Mouse (Mus musculus) brown adipose tissue, adult 24 weeks (tissue): ENCODE measurements around the gene Vezf1. TPM values are rescaled to one million over a fixed set of nuclear protein-coding genes. Genes with fewer than 3 reads are reported as not detected.

ENCODE experiments used
- H3K27ac ChIP-seq: fragments of 200-500 bp; replicated peaks from 2 replicates; pipeline ENCODE4 v1.5.1; 2012; ENCODE audit warnings: low read depth, mild to moderate bottlenecking, low read length
- H3K4me1 ChIP-seq: fragments of 200-500 bp; 2 replicates; pipeline ENCODE4 v1.6.1; 2012; ENCODE audit warnings: low read length, mixed read lengths; ENCODE audit not compliant: control insufficient read depth, insufficient read depth, insufficient read length
- H3K4me3 ChIP-seq: fragments of 200-500 bp; 2 replicates; pipeline ENCODE4 v1.5.1; 2012; ENCODE audit warnings: low read depth, mild to moderate bottlenecking, low read length, moderate library complexity; ENCODE audit not compliant: insufficient read depth
- polyA plus RNA-seq: library from polyadenylated mRNA; stranded (reverse); fragments of >200 nt; gene quantifications from 2 replicates; pipeline ENCODE4 v1.2.4, GENCODE M21; 2012; ENCODE audit not compliant: missing spikeins, insufficient read depth, insufficient read length

The Vezf1 gene
- polyA plus RNA-seq, 1 experiment: 19.7 TPM

DNA sequence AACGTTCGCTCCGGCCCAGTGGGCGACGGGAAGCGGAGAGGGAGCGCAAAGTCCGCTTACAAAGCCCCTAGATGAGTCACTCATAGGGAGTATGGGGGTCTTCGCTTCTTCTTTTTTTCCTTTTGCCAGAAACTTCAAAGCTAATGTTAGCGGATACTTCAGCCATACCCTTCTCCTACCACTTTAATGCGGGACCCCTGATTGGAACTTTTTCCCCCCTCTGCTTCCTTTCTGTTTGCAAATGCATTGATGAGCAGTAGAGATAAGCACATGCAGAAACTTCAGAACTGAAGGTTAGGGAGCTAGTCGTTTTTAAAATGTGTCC is 1.1 kb downstream of the Vezf1 start:
- peak overlapping the region; percentile 88 for H3K4me3 ChIP-seq
- H3K27ac ChIP-seq: no peak overlapping the region
- H3K4me1 ChIP-seq: peaks cover 5% of the 10 kb centered on the region; the same call in 1 of the 2 replicates

DNA sequence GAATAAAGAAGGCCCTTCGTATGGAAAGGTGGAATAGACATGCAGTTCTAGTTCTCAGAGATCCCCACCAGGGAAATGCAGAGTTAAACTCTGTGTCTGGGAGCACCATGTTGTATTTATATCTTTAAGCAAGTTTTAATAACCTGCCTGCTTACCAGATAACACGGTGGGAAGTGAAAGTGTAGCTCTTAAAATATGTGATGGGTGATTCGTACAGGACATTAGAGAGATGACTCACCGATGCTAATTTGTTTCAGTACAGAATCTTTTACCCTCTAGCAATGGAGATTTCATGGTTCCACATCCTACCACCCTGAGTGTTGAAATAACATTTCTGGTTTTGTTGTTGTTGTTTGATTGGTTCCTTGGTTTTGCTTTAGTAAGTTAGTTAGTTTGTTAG is 2.3 kb downstream of the Vezf1 start:
- no peak overlapping the region for H3K4me3 ChIP-seq
- no peak overlapping the region for H3K27ac ChIP-seq
- peaks cover 5% of the 10 kb centered on the region; the same call in 1 of the 2 replicates for H3K4me1 ChIP-seq

DNA sequence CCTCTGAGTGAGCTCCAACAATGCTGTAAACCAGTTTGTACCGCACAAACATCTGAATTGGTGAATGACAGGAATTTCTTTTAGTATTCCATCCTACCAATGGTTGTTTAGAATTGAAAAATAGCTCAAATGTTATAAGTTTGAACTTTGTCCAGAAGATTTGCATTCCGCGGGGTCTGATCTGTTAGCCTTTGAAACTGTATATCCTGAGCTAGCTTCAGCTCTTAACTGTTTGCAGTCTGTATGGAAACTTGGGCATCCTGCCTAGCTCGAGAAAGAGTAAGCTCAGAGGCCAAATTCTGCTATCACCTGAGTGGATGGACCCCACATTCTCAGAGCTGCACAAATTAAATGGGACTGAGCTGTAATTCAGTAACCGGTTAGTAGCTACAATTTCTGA is 3.0 kb downstream of the Vezf1 start:
- Histone ChIP-seq H3K27ac (no peak overlapping the region), H3K4me3 (no peak overlapping the region), H3K4me1 (peaks cover 5% of the 10 kb centered on the region; the same call in 1 of the 2 replicates)

DNA sequence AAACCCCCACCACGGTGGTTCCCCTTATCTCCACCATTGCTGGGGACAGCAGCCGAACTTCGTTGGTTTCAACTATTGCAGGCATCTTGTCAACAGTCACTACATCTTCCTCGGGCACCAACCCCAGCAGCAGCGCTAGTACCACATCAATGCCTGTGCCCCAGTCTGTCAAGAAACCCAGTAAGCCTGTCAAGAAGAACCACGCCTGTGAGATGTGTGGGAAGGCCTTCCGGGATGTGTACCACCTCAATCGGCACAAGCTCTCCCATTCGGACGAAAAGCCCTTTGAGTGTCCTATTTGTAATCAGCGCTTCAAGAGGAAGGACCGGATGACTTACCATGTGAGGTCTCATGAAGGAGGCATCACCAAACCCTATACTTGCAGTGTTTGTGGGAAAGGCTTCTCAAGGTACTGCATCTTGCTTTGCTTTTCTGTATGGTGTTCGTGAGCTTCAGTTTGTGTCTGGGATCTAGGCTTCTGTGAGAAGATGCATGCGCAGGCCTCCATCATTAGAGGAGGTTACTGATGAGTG is 5.3 kb downstream of the Vezf1 start:
- no peak overlapping the region for H3K4me3 ChIP-seq
- peaks cover 5% of the 10 kb centered on the region; the same call in 1 of the 2 replicates for H3K4me1 ChIP-seq
- H3K27ac ChIP-seq: no peak overlapping the region

DNA sequence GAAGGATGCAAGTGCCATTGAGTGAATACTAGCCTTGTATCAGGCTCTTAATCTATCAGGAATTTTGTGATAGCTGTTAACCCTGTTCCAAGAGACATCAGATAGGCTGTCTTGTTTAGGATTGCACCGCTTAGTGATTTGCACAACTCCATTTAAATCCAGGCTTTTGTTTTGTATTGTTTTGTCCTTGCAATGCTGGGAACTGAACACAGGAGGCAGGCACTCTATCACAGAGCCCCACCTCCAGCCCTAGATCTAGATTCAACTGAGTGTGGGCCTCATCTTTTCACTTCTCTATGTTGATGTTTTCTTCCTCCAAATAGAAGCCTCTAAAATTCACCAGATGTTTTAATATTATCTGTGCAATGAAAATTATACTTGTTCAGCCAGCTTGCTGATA is 7.6 kb downstream of the Vezf1 start:
- Histone ChIP-seq H3K4me3 (no peak overlapping the region), H3K27ac (no peak overlapping the region), H3K4me1 (peaks cover 5% of the 10 kb centered on the region; the same call in 1 of the 2 replicates)

DNA sequence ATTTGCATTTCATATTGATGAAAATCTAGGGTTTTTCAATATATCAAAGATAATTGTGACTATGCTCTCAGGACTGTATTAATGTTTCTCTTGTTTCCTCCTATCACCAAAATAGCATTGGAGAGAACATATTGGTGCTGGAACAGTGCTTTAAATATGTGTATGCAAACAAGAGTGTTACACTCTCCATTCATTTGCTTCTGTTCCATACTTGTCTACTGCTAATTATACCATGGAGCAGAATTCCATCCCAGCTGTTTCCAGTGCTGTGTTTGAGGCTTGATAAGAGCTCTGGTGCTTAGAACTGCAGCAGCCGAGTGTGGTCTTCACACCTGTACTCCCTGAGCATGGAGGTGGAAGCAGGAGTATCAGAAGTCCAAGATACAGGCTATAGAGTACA is 8.3 kb downstream of the Vezf1 start:
- Histone ChIP-seq H3K27ac (no peak overlapping the region), H3K4me3 (no peak overlapping the region), H3K4me1 (peaks cover 5% of the 10 kb centered on the region; the same call in 1 of the 2 replicates)

DNA sequence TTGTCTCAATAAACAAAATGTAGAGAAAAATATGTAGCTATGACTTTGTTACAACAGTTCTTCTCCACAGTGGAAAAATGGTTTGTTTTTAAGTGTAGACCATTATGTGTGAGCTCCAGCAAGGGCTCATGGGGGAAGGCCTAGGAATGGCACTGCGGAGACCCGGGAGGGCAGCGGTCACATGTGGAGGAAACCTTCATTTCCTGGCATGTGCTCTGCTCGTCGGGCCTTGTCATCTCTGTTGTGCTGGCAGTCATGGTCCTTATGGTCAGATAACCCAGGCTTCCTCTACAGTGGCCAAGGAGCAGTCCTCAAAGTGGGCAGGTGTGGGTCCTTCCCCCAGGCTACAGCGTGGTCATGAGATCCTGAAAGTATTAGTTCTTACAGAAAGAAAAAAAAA is 15.6 kb downstream of the Vezf1 start:
- Histone ChIP-seq H3K4me3 (no peak overlapping the region), H3K27ac (no peak overlapping the region), H3K4me1 (no peaks in the 10 kb centered on the region)

DNA sequence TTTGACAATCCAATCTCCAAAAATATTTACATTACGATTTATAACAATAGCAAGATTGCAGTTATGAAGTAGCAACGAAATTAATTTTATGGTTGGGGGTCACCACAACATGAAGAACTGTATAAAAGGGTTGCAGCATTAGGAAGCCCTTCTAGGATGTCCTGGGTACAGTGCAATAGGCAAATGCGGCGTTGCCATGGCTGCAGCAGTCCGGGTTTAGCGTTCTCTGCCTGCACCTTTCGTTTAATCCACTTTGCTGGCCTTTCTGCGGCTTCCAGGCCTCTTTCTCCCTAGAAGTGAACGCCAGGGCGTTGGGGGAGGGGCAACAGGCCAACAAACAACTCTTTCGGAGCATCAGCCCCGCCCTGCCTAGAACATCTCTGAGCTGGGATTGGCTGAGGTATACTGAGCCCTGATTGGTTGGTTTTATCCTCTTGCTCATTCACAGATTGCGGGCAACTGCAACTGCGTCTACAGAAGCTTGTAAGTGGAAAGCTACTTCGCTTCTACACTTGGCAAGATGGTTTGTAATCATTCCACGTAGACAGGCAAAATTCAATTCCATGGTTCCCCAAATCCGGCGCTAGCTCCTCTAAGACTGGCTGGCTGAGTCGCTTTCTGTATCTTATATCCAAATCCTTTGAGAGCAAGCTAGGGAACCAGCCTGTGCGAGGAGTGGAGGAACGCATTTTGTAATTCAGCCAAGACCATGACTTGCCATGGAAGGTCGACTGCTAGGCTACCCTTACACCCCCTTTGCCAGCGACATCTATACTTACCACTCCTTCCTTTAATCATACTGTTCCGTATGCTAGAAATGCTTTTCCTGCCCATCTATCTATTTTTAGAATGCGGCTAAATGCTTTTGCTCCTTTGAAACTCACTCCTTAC is 18.9 kb downstream of the Vezf1 start:
- Histone ChIP-seq H3K27ac (no peak overlapping the region), H3K4me3 (peak overlapping the region; percentile 32; the same call in 1 of the 2 replicates), H3K4me1 (peaks cover 3% of the 10 kb centered on the region; the same call in 1 of the 2 replicates)

DNA sequence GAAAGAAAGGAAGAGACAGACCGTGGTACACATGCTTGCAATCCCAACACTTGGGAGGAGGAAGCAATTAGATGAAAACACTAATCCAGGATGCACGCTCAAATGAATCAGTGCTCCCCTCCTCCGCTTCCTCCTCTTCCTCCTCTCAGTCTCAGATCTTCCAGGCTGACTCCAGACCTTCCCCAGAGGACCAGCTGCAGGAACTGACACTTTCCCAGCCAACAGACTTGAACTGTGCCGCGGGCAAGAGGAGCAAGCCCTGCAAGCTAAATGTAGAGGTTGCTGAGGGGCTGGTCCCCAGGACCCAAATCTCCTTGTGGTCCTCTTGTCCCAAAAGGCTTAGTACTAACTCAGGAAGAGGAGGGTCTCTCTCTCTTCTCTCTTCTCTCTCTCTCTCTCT is 21.1 kb downstream of the Vezf1 start:
- H3K27ac ChIP-seq: no peak overlapping the region
- H3K4me1 ChIP-seq: peaks cover 3% of the 10 kb centered on the region; the same call in 1 of the 2 replicates
- H3K4me3 ChIP-seq: no peak overlapping the region

DNA sequence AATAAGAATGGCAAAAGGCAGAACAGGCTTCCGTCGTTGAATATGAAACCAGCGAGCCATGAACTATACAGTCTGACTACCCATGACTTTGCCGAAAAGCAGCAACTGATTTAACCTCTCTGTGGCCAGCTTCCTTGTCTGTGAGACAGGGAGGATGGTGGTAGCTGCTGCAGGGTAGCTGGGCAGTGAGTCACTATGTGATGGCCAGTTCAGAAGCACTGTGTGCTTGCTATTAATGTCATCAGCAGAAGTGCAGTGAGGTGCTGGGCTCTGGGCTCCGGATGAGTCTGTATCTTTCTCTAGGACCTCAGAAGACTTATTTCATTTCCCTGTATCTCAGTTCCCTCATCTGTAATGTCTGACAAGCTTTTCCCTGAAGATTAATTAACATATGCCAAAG is 22.2 kb downstream of the Vezf1 start:
- peaks cover 3% of the 10 kb centered on the region; the same call in 1 of the 2 replicates for H3K4me1 ChIP-seq
- H3K27ac ChIP-seq: no peak overlapping the region
- no peak overlapping the region for H3K4me3 ChIP-seq

DNA sequence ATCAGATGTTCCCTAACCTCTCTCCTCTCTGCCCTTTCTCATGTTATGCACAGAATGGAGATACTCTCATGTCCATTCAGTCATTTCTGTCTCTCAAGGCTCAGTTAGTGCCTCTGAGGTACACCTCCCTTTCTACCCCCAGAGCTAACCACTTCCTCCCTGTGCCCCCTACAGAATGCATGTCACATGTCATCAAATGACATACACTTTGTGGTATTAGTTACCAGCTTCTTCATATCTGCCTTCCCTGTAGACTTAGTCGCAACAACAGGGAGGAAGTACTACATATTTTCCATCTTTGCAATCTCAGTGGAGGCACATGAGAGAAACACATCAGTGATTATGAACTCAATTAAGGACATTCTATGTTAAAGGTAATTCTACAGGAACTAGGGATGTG is 23.9 kb downstream of the Vezf1 start:
- Histone ChIP-seq H3K4me3 (no peak overlapping the region), H3K4me1 (peaks cover 6% of the 10 kb centered on the region; the same call in 1 of the 2 replicates), H3K27ac (no peak overlapping the region)

DNA sequence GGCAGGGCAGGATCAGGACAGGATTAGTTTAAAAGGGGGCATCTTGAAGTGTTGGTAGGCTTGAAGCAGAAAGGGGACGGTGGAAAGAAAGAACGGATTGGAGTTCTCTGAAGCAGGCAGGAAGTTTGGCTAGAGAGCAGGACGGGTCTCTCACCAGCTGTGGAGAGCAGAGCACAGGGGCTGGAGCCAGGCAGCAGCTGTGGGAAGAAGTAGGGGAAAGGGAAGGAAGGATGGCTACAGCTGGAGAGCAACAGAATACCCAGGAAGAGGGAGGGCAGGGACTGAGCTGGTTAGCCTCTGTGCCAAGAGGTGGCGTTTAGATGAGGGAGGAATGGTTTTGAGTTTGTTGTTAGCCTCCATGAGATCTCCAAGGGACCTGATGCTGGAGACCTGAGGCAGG is 29.1 kb downstream of the Vezf1 start:
- peak overlapping the region; percentile 47 for H3K27ac ChIP-seq
- H3K4me3 ChIP-seq: no peak overlapping the region
- H3K4me1 ChIP-seq: peaks cover 11% of the 10 kb centered on the region; the same call in 1 of the 2 replicates

DNA sequence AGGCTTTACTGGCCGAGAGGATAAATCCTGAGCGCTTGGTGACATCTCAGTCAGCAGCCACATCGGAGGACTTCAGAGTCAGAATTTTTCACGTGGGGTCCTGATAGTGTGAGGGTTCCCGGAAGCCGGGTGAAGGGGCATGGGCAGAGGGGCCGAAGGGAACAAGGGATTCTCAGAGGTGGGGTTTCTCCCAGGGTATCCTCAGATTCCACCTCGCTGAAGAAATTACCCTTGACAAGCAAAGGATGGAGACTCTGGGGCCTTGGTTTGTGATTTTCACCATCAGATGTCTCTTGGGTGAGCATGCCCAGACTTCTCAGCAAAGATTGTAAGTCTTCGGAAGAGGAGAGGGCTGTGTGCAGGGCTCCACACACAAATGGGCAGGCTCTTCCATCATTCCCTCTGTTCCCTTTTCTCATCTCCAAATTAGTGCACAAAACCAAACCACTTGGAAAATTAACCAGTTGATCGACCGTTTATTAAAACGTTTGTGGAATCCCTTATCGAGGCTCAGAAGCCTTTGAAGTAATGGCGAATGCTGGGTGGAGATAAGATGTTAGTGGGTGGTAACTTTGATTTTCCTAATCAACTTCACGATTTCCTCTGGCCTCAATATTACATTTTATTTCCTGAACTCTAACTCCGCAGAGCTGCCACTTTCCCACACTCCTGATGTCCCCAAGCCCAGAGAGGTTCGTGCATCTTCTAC is 30.1 kb downstream of the Vezf1 start, which contains the start of gene Cuedc1:
TSS of gene Cuedc1 (plus strand) at position 38 of the 709 bp plus-strand sequence.
- Histone ChIP-seq H3K4me3 (peak within 1 kb of the TSS; percentile 98), H3K4me1 (peaks cover 11% of the 10 kb centered on the region; the same call in 1 of the 2 replicates), H3K27ac (peak within 1 kb of the TSS; percentile 75)

DNA sequence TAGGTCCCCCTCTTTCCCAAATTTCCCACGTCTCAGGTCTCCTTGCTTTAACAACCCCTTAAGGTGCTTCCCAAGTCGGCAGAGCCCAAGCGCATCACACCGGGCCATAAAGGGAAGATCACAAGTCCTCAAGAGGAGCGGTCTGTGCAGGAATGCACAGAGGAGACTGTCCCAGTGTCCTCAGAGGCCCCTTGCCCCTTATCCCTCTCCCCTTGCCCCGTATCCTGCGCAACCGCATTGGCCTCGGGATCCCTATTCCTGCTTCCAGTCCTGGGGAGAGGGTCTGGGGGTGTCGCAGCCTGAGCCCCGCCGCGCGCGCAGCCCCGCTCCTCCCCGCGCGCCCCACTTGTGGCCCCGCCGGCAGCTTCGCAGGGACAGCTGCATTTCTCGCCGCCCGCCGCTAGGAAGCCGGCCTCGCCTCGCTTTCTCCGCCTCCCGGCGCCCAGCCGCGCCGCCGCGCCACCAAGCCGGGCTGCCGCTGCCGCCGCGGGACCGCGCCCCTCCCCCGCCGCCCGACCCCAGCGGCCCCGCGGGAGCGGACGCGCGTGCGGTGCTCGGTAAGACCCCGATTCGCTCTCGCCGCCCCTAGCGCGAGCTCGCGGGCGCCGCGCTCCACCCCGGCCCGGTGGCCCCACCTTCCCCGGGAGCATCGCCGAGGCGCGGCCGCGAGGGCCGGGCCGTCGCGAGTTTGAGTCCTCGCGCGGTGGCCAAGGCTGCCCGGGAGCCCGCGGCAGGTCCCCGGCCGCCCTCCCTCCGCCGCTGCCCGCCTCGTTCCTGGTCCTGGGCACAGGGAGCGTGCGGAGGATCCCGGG is 30.9 kb downstream of the Vezf1 start:
- H3K4me1 ChIP-seq: peaks cover 11% of the 10 kb centered on the region; the same call in 1 of the 2 replicates
- H3K27ac ChIP-seq: peak overlapping the region; percentile 98
- H3K4me3 ChIP-seq: peak overlapping the region; percentile 98
